Mouse (Mus musculus) lung, adult 2 months (tissue): ENCODE measurements around the gene Sf3b1. TPM values are rescaled to one million over a fixed set of nuclear protein-coding genes. Genes with fewer than 3 reads are reported as not detected.
"Not testable (repeated sequence)": the region's sequence is repeated elsewhere in the genome, so short reads cannot be mapped to it uniquely, and the experiment has no call there.

Experiments
- DNase-seq: peaks from one replicate; pipeline ENCODE4 v3.0.0; 2022
- H3K4me1 ChIP-seq: fragments of 200-500 bp; 2 replicates; pipeline ENCODE4 v1.6.1; 2011; ENCODE audit warnings: low read length; ENCODE audit not compliant: control insufficient read depth, insufficient read depth
- H3K4me3 ChIP-seq: fragments of 200-500 bp; replicated peaks from 2 replicates; pipeline ENCODE3; 2011; ENCODE audit warnings: low read depth, mild to moderate bottlenecking, control low read depth, low read length; ENCODE audit errors: extremely low read depth
- CTCF ChIP-seq: fragments of 200-500 bp; IDR thresholded peaks from 2 replicates; pipeline ENCODE4 v1.5.1; 2011; ENCODE audit warnings: mild to moderate bottlenecking, low read length, control low read depth; ENCODE audit not compliant: insufficient read depth
- POLR2A ChIP-seq: fragments of 200-500 bp; IDR thresholded peaks from 2 replicates; pipeline ENCODE4 v1.6.1; 2011; ENCODE audit warnings: low read depth, mild to moderate bottlenecking, control low read depth, low read length, borderline replicate concordance; ENCODE audit errors: extremely low read depth
- WGBS: fragments of 180-500 bp; shearing (Covaris S2); methylation state at CpG from one replicate; pipeline ENCODE4 v1.1.7; 2018; 5-methylcytosine and 5-hydroxymethylcytosine counted together
- polyA plus RNA-seq: library from polyadenylated mRNA; depleted of rRNA; stranded (reverse); fragments of >200 nt; gene quantifications from 2 replicates; pipeline ENCODE4 v1.2.3, GENCODE M21; 2012; rRNA removed

Sf3b1 gene
- 27.3 and 50.8 TPM in 2 replicates for polyA plus RNA-seq

GRCm38 (mm10) chr1:55027253-55027801, at the start of gene Sf3b1:
Gene Sf3b1, minus strand, starts transcription at chr1:55027481.
- 2% methylated on average over 46 of the region's 46 CpGs for WGBS
- peaks cover 8% of the 10 kb centered on the region for H3K4me1 ChIP-seq
- peak; percentile 94 for DNase-seq
- peak within 1 kb of the TSS; percentile 97 for H3K4me3 ChIP-seq
- TF ChIP-seq POLR2A: peak; percentile 93; the same call in 1 of the 2 replicates
- TF ChIP-seq CTCF: no peak

- TF ChIP-seq POLR2A (no peak), CTCF (no peak)
- no peak overlapping the region for H3K4me3 ChIP-seq
- H3K4me1 ChIP-seq: no peaks in the 10 kb centered on the region; the same call in 1 of the 2 replicates
- no peak for DNase-seq
Measured at GRCm38 (mm10) chr1:55076395-55076743, 49.1 kb upstream of the Sf3b1 start.

- no peak for TF ChIP-seq POLR2A
- TF ChIP-seq CTCF: no peak
- no peaks in the 10 kb centered on the region; the same call in 1 of the 2 replicates for H3K4me1 ChIP-seq
- no peak for DNase-seq
- WGBS: 72% methylated on average over 5 of the region's 5 CpGs
- no peak overlapping the region for H3K4me3 ChIP-seq
Measured at GRCm38 (mm10) chr1:55075652-55076394, 48.5 kb upstream of the Sf3b1 start.

- H3K4me1 ChIP-seq: no peaks in the 10 kb centered on the region; the same call in 1 of the 2 replicates
- no peak for TF ChIP-seq CTCF
- TF ChIP-seq POLR2A: no peak
- no peak for DNase-seq
- H3K4me3 ChIP-seq: no peak overlapping the region
- WGBS: 37% methylated on average over 2 of the region's 2 CpGs
Measured at GRCm38 (mm10) chr1:55074757-55075156, 47.5 kb upstream of the Sf3b1 start.

GRCm38 (mm10) chr1:55072328-55072727, 45.0 kb upstream of the Sf3b1 start:
- H3K4me3 ChIP-seq, H3K4me1 ChIP-seq, DNase-seq: not testable (repeated sequence)

GRCm38 (mm10) chr1:55061772-55062171, 34.5 kb upstream of the Sf3b1 start:
- 92% methylated on average over 4 of the region's 4 CpGs for WGBS
- no peak for TF ChIP-seq POLR2A
- no peak for TF ChIP-seq CTCF
- H3K4me1 ChIP-seq: no peaks in the 10 kb centered on the region

GRCm38 (mm10) chr1:55061099-55061498, 33.8 kb upstream of the Sf3b1 start:
- TF ChIP-seq CTCF (no peak), POLR2A (no peak)
- Histone ChIP-seq H3K4me3 (no peak overlapping the region), H3K4me1 (no peaks in the 10 kb centered on the region)
- WGBS: 85% methylated on average over 5 of the region's 5 CpGs
- no peak for DNase-seq

More at GRCm38 (mm10) chr1:55061772-55062171, 34.5 kb upstream of the Sf3b1 start:
- H3K4me3 ChIP-seq: no peak overlapping the region
- no peak for DNase-seq

- not testable (repeated sequence) for DNase-seq, H3K4me3 ChIP-seq, H3K4me1 ChIP-seq
- WGBS: 68% methylated on average over 2 of the region's 3 CpGs
Measured at GRCm38 (mm10) chr1:55058383-55058782, 31.1 kb upstream of the Sf3b1 start.

- H3K4me3 ChIP-seq: no peak overlapping the region
- DNase-seq: no peak
- TF ChIP-seq POLR2A (no peak), CTCF (no peak)
- WGBS: 74% methylated on average over 5 of the region's 5 CpGs
- peaks cover 6% of the 10 kb centered on the region for H3K4me1 ChIP-seq
Measured at GRCm38 (mm10) chr1:55055322-55056115, 28.2 kb upstream of the Sf3b1 start.

GRCm38 (mm10) chr1:55053596-55053995, 26.3 kb upstream of the Sf3b1 start:
- no peak for DNase-seq
- WGBS: 71% methylated on average over 4 of the region's 4 CpGs
- Histone ChIP-seq H3K4me3 (peak overlapping the region; percentile 70), H3K4me1 (peaks cover 6% of the 10 kb centered on the region)
- TF ChIP-seq POLR2A: no peak

- H3K4me3 ChIP-seq: peak overlapping the region; percentile 70
- no peak for DNase-seq
- TF ChIP-seq CTCF (no peak), POLR2A (no peak; the same call in 1 of the 2 replicates)
- peaks cover 6% of the 10 kb centered on the region for H3K4me1 ChIP-seq
- WGBS: under 1% methylated on average over 42 of the region's 42 CpGs
Measured at GRCm38 (mm10) chr1:55053005-55053404, 25.7 kb upstream of the Sf3b1 start.
